Mouse (Mus musculus): ENCODE results near the gene Bex1.

The Bex1 gene

GRCm38 (mm10) chrX:136172118-136172551 lies 43.2 kb downstream of the Bex1 start, which contains the start of gene Tceal8:
Gene Tceal8 (minus strand): TSS chrX:136172342.
- DNase-seq (ENCODE audit: low spot score), result peak; percentile 77

GRCm38 (mm10) chrX:136171189-136172117 lies 43.9 kb downstream of the Bex1 start:
- DNase-seq (ENCODE audit: low spot score), result peak; percentile 60

GRCm38 (mm10) chrX:136170625-136171024 lies 44.7 kb downstream of the Bex1 start:
- no peak for DNase-seq (ENCODE audit: low spot score)

Data from testis, postnatal 14 days (tissue).